Mouse (Mus musculus) heart, postnatal 0 days (tissue): ENCODE results near the gene Lypla2. TPM values are rescaled to one million over a fixed set of nuclear protein-coding genes. Genes with fewer than 3 reads are reported as not detected.
A peak's percentile ranks its signal among the peaks of the same experiment; 100 is the strongest.

Experiments
- ATAC-seq: fragments of 200-750 bp; cut with Nextera tagmentation; 2 replicates; pipeline ENCODE4 v1.8.0; 2017; ENCODE audit warnings: low read depth, moderate number of reproducible peaks, moderate library complexity; ENCODE audit not compliant: insufficient read depth
- DNase-seq: peaks from one replicate; pipeline ENCODE4 v3.0.0-alpha.2; 2016; ENCODE audit warnings: low spot score
- H3K27ac ChIP-seq: fragments of 300-500 bp; sonication (generic); 2 replicates; pipeline ENCODE4 v1.5.1; 2014; ENCODE audit warnings: low read depth, mild to moderate bottlenecking
- H3K27me3 ChIP-seq: fragments of 300-500 bp; sonication (generic); 2 replicates; pipeline ENCODE4 v1.6.1; 2014; ENCODE audit warnings: low read length, mixed read lengths; ENCODE audit not compliant: control insufficient read depth, insufficient read depth
- H3K36me3 ChIP-seq: fragments of 300-500 bp; sonication (generic); replicated peaks from 2 replicates; pipeline ENCODE4 v1.6.1; 2014; ENCODE audit warnings: low read length, mixed read lengths; ENCODE audit not compliant: control insufficient read depth, insufficient read depth
- H3K4me1 ChIP-seq: fragments of 300-500 bp; sonication (generic); 2 replicates; pipeline ENCODE4 v1.6.1; 2014; ENCODE audit warnings: antibody characterized with exemption; ENCODE audit not compliant: control insufficient read depth, insufficient read depth
- H3K4me2 ChIP-seq: fragments of 300-500 bp; sonication (generic); 2 replicates; pipeline ENCODE4 v1.6.1; 2014; ENCODE audit warnings: low read depth, mild to moderate bottlenecking, low read length, moderate library complexity
- H3K4me3 ChIP-seq: fragments of 300-500 bp; sonication (generic); 2 replicates; pipeline ENCODE4 v1.5.1; 2014; ENCODE audit warnings: low read depth, low read length
- H3K9ac ChIP-seq: fragments of 300-500 bp; sonication (generic); replicated peaks from 2 replicates; pipeline ENCODE4 v1.6.1; 2014; ENCODE audit warnings: low read depth, low read length, mixed read lengths
- H3K9me3 ChIP-seq: fragments of 300-500 bp; sonication (generic); replicated peaks from 2 replicates; pipeline ENCODE4 v1.6.1; 2016; ENCODE audit warnings: low read length; ENCODE audit not compliant: control insufficient read depth
- CTCF ChIP-seq: IDR thresholded peaks from 2 replicates; pipeline ENCODE4 v1.5.1; 2016; ENCODE audit warnings: antibody characterized with exemption, control low read depth, low read depth
- EP300 ChIP-seq: IDR thresholded peaks from 2 replicates; pipeline ENCODE4 v1.6.1; 2016; ENCODE audit warnings: antibody characterized with exemption, low read depth
- WGBS: fragments of 180-500 bp; shearing (Covaris S2); extraction: QIAGEN DNeasy Blood & Tissue Kit; methylation state at CpG from one replicate; pipeline ENCODE4 v1.1.7; 2014; 5-methylcytosine and 5-hydroxymethylcytosine counted together
- polyA plus RNA-seq: library from polyadenylated mRNA; unstranded; fragments of >200 nt; fragmentation: Nextera tagmentation; extraction: Ambion mirVana; gene quantifications from 2 replicates; pipeline ENCODE4 v1.2.1, GENCODE M21; 2015
- total RNA-seq: library from RNA; depleted of rRNA; stranded (reverse); fragments of >200 nt; gene quantifications from 2 replicates; pipeline ENCODE4 v1.2.3, GENCODE M21; 2014; ENCODE audit warnings: low replicate concordance; rRNA removed

Gene Lypla2
- total RNA-seq (53.0 and 58.4 TPM in 2 replicates), polyA plus RNA-seq (63.3 and 66.8 TPM in 2 replicates)

- H3K9me3 ChIP-seq, result no peaks in the 10 kb centered on the region
- H3K27me3 ChIP-seq, result no peaks in the 10 kb centered on the region
- peak; percentile 85 for DNase-seq
- TF ChIP-seq CTCF, result no peak
- TF ChIP-seq EP300, result 0 out of 2 replicates have a peak, but pooled peaks have one; percentile 33
- H3K9ac ChIP-seq, result peak within 1 kb of the TSS; percentile 80
- H3K27ac ChIP-seq, result peak within 1 kb of the TSS; percentile 63
- under 1% methylated on average over 19 of the region's 19 CpGs for WGBS
- 0 out of 2 replicates have a peak, but pooled peaks cover 7% of the 10 kb centered on the region for H3K4me1 ChIP-seq
- peak; percentile 84 for ATAC-seq
- peak within 1 kb of the TSS; percentile 82 for H3K4me2 ChIP-seq
- H3K4me3 ChIP-seq, result peak within 1 kb of the TSS; percentile 81
- H3K36me3 ChIP-seq, result peaks cover 49% of the 10 kb centered on the region
These were observed at the start of gene Lypla2 for GRCm38 (mm10) chr4:135972556-135972906. TSS of gene Lypla2 (minus strand) at chr4:135972626.

GRCm38 (mm10) chr4:136021549-136022047 is 49.2 kb upstream of the Lypla2 start, which contains the start of gene Eloa:
TSS of gene Eloa (minus strand) at chr4:136021763.
- no peaks in the 10 kb centered on the region for H3K36me3 ChIP-seq
- under 1% methylated on average over 44 of the region's 48 CpGs for WGBS
- peak within 1 kb of the TSS; percentile 91 for H3K27ac ChIP-seq
- TF ChIP-seq CTCF (no peak), EP300 (no peak)
- ATAC-seq (peak; percentile 100), DNase-seq (peak; percentile 98)
- 0 out of 2 replicates have a peak, but pooled peaks cover 9% of the 10 kb centered on the region for H3K4me1 ChIP-seq
- H3K27me3 ChIP-seq, result no peaks in the 10 kb centered on the region
- peak within 1 kb of the TSS; percentile 97 for H3K4me3 ChIP-seq
- H3K9ac ChIP-seq, result peak within 1 kb of the TSS; percentile 98
- peak within 1 kb of the TSS; percentile 78 for H3K4me2 ChIP-seq
- H3K9me3 ChIP-seq, result no peaks in the 10 kb centered on the region

GRCm38 (mm10) chr4:136020743-136021548 is 48.5 kb upstream of the Lypla2 start:
- Histone ChIP-seq H3K4me3 (peak overlapping the region; percentile 97), H3K36me3 (no peaks in the 10 kb centered on the region), H3K9ac (peak overlapping the region; percentile 98), H3K4me2 (peak overlapping the region; percentile 78), H3K9me3 (no peaks in the 10 kb centered on the region), H3K27ac (peak overlapping the region; percentile 91), H3K27me3 (no peaks in the 10 kb centered on the region), H3K4me1 (0 out of 2 replicates have a peak, but pooled peaks cover 9% of the 10 kb centered on the region)
- TF ChIP-seq EP300 (no peak), CTCF (no peak)
- peak; percentile 45 for ATAC-seq
- whole genome bisulfite sequencing, result under 1% methylated on average over 50 of the region's 62 CpGs
- peak; percentile 61 for DNase-seq

GRCm38 (mm10) chr4:136016059-136016602 is 43.7 kb upstream of the Lypla2 start:
- no peak overlapping the region for H3K9ac ChIP-seq
- no peak for DNase-seq
- TF ChIP-seq EP300 (no peak), CTCF (no peak)
- H3K4me3 ChIP-seq, result no peak overlapping the region
- no peaks in the 10 kb centered on the region for H3K9me3 ChIP-seq
- 0 out of 2 replicates have a peak, but pooled peaks cover 9% of the 10 kb centered on the region for H3K4me1 ChIP-seq
- no peak for ATAC-seq
- H3K27me3 ChIP-seq, result no peaks in the 10 kb centered on the region
- H3K4me2 ChIP-seq, result no peak overlapping the region
- 71% methylated on average over 3 of the region's 3 CpGs for WGBS
- H3K27ac ChIP-seq, result no peak overlapping the region; the same call in 1 of the 2 replicates
- H3K36me3 ChIP-seq, result peaks cover 30% of the 10 kb centered on the region

- Histone ChIP-seq H3K4me2 (no peak overlapping the region), H3K27ac (no peak overlapping the region), H3K9me3 (no peaks in the 10 kb centered on the region), H3K4me3 (no peak overlapping the region), H3K36me3 (peaks cover 80% of the 10 kb centered on the region), H3K9ac (no peak overlapping the region), H3K27me3 (no peaks in the 10 kb centered on the region), H3K4me1 (no peaks in the 10 kb centered on the region)
- 78% methylated on average over 4 of the region's 4 CpGs for WGBS
- TF ChIP-seq EP300 (no peak), CTCF (no peak)
- ATAC-seq, result no peak
- no peak for DNase-seq
These were observed 38.2 kb upstream of the Lypla2 start for GRCm38 (mm10) chr4:136010586-136010985.
